Mouse (Mus musculus) stomach, embryonic 16.5 days (tissue): ENCODE measurements at regions not wholly inside any gene's neighbourhood (a gene's known extent, or its start where the extent isn't known, plus 50 kb on each side); places are given as distances from the start of the nearest gene placed in this dataset.

Experiments
- ATAC-seq: fragments of 200-750 bp; cut with Nextera tagmentation; 2 replicates; pipeline ENCODE4 v1.8.0; 2017; ENCODE audit warnings: moderate number of reproducible peaks, moderate TSS enrichment; ENCODE audit not compliant: insufficient read depth, low FRiP score
- H3K27ac ChIP-seq: fragments of 300-500 bp; sonication (generic); 2 replicates; pipeline ENCODE4 v1.5.1; 2014; ENCODE audit warnings: low read length
- H3K27me3 ChIP-seq: fragments of 300-500 bp; sonication (generic); 2 replicates; pipeline ENCODE4 v1.6.1; 2014; ENCODE audit warnings: low read length, control low read depth, mixed read lengths; ENCODE audit not compliant: control insufficient read depth, insufficient read depth
- H3K36me3 ChIP-seq: fragments of 300-500 bp; sonication (generic); 2 replicates; pipeline ENCODE4 v1.6.1; 2014; ENCODE audit warnings: low read length; ENCODE audit not compliant: control insufficient read depth, insufficient read depth
- H3K4me1 ChIP-seq: fragments of 300-500 bp; sonication (generic); 2 replicates; pipeline ENCODE4 v1.6.1; 2014; ENCODE audit warnings: low read length, control low read depth, mixed read lengths; ENCODE audit not compliant: control insufficient read depth, insufficient read depth
- H3K4me2 ChIP-seq: fragments of 300-500 bp; sonication (generic); 2 replicates; pipeline ENCODE4 v1.6.1; 2014; ENCODE audit warnings: low read depth, low read length, mixed read lengths
- H3K4me3 ChIP-seq: fragments of 300-500 bp; sonication (generic); replicated peaks from 2 replicates; pipeline ENCODE4 v1.5.1; 2014; ENCODE audit warnings: mild to moderate bottlenecking, low read length
- H3K9ac ChIP-seq: fragments of 300-500 bp; sonication (generic); 2 replicates; pipeline ENCODE4 v1.6.1; 2014; ENCODE audit warnings: low read length
- H3K9me3 ChIP-seq: fragments of 300-500 bp; sonication (generic); replicated peaks from 2 replicates; pipeline ENCODE4 v1.6.1; 2016; ENCODE audit warnings: low read length, control low read depth; ENCODE audit not compliant: control insufficient read depth
- WGBS: fragments of 180-500 bp; shearing (Covaris S2); extraction: QIAGEN DNeasy Blood & Tissue Kit; methylation state at CpG from one replicate; pipeline ENCODE4 v1.1.7; 2014; 5-methylcytosine and 5-hydroxymethylcytosine counted together

DNA sequence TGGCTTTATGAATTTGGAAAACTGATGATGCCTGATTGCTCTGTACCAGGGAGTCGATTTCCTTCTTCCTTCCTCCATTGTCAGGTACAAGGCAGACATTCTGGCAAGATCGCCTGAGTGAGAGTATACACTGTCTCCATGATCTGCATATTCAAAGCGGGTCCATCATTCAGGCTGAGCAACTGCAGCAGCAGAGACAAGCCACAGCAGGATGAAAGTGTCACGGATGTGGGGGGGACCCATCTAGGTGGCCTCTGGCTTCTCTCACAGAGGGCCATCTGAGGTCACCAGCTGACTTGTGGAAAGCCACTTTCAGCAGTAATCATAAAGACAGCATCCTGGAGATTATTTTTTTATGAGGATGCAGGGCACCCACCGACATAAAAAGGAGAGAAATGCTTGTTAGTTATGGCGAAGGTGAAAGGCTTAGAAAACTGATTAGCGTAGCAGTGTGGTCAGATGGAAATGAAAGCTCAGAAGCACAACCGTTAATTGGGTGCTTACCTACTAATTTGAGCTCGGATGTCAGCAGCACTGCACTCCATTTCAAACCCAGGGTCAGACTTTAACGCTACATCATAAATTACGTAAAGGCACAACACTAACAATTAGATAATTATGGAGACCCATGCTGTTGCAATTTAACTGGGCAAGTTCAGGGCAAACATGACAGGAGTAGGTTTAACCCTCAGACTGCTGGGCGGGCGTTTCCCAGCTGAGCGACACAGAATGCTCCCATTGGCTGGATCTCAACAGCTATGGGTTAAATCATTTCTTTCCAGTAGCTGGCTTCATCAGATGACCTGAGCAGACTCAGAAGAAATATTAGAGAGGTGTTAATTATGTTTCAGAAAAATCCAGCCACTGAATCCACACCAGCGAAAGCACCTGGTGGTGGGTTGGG, 189.3 kb downstream of the Arrdc4 start:
- H3K4me3 ChIP-seq: no peak overlapping the region
- ATAC-seq: no peak
- WGBS: 65% methylated on average over 15 of the region's 15 CpGs

DNA sequence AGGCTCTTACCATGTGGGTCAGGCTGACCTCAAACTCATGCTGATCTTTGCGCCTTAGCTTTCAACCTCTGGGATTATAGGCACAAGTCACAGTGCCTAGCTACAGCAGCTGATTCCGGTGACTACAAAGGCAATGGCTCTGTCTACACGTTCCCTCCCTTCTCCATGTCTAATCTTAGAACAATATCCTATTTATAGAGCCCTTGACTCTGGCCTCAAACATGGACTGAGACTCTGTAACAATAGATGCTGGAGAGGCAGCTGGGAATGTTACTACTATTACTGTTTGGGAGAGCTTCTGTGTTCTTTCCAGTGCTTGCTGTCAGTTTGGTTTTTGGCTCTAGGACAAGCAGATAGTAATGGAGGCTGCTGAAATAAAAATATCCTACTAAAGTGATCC, 198.7 kb downstream of the Arrdc4 start:
- no peak overlapping the region for H3K4me3 ChIP-seq
- H3K27me3 ChIP-seq: no peaks in the 10 kb centered on the region
- 49% methylated on average over 3 of the region's 3 CpGs for WGBS
- H3K4me1 ChIP-seq: no peaks in the 10 kb centered on the region
- H3K9ac ChIP-seq: no peak overlapping the region
- H3K4me2 ChIP-seq: no peak overlapping the region
- peak overlapping the region; percentile 44; the same call in 1 of the 2 replicates for H3K27ac ChIP-seq
- no peaks in the 10 kb centered on the region for H3K9me3 ChIP-seq
- ATAC-seq: no peak
- no peaks in the 10 kb centered on the region for H3K36me3 ChIP-seq

More for the DNA sequence above, 189.3 kb downstream of the Arrdc4 start:
- Histone ChIP-seq H3K4me1 (no peaks in the 10 kb centered on the region), H3K9me3 (no peaks in the 10 kb centered on the region), H3K27ac (no peak overlapping the region), H3K4me2 (no peak overlapping the region), H3K9ac (no peak overlapping the region), H3K27me3 (no peaks in the 10 kb centered on the region), H3K36me3 (no peaks in the 10 kb centered on the region)

DNA sequence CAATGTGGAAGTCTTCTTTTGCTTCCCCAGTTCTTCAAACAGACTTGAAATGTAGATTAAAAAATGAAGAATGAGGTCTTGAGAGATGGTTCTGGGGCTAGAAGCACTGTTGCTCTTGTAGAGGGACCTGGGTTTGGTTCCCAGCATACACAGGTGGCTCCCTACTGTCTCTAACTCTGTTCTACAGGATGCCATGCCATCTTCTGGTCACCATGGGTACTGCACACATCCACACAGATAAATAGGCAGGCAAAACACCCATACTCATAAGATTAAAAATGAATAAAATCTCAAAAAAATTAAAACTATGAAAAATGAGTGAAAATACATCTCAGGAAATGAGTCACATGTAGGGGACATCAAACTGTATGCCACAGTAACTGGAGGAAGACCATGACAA, 200.9 kb downstream of the Arrdc4 start:
- no peaks in the 10 kb centered on the region for H3K4me1 ChIP-seq
- H3K36me3 ChIP-seq: no peaks in the 10 kb centered on the region
- no peak overlapping the region for H3K4me3 ChIP-seq

DNA sequence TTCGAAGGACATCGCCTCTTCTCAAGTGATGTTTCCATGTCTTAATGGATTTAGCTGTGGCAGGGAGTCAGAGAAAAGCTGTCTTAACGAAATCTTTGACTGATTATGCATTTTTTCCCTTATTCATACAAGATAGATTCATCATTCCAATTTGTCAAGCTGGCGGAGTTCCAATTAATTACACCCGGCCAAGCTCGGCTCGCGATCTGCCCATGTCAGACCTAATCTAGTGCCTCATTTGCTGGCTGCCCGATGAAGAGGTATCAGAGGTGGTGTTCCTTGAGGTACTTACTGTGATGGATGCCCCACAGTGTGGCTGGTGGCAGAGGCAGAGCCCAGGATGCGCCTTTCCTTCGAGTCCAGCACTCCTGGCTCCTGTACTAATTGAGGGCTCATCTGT, 204.9 kb downstream of the Arrdc4 start:
- Histone ChIP-seq H3K4me1 (no peaks in the 10 kb centered on the region), H3K4me2 (no peak overlapping the region), H3K27ac (no peak overlapping the region), H3K27me3 (no peaks in the 10 kb centered on the region), H3K36me3 (no peaks in the 10 kb centered on the region), H3K9ac (no peak overlapping the region), H3K9me3 (no peaks in the 10 kb centered on the region), H3K4me3 (no peak overlapping the region)
- WGBS: 51% methylated on average over 11 of the region's 11 CpGs
- ATAC-seq: no peak

More for the DNA sequence above, 200.9 kb downstream of the Arrdc4 start:
- H3K27me3 ChIP-seq: no peaks in the 10 kb centered on the region
- H3K27ac ChIP-seq: no peak overlapping the region
- H3K9me3 ChIP-seq: no peaks in the 10 kb centered on the region
- no peak for ATAC-seq
- no peak overlapping the region for H3K9ac ChIP-seq
- no peak overlapping the region for H3K4me2 ChIP-seq

DNA sequence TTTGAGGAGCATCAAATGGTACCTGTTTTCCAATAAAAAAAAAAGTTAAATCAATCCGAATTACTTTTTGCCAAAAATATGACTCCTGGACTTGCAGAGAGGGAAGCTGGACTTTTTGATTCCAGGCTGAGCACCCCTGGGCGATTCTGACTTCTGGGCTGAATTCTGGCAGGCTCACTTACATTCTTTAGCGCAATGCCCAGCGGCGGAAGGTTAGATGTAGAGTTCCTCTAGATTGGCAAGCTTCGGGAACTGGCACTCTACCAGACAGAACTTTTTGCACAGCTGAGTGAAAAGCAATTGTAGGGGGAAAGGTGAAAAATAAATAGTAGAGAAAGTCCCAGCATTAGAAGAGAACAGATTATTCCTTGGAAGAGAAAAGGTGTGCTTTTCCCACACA, 235.5 kb downstream of the Fam169b start:
- no peak for ATAC-seq
- no peaks in the 10 kb centered on the region for H3K27me3 ChIP-seq
- WGBS: 85% methylated on average over 6 of the region's 6 CpGs
- H3K4me1 ChIP-seq: no peaks in the 10 kb centered on the region
- H3K9ac ChIP-seq: no peak overlapping the region
- no peak overlapping the region for H3K4me3 ChIP-seq
- no peaks in the 10 kb centered on the region for H3K36me3 ChIP-seq
- H3K4me2 ChIP-seq: no peak overlapping the region
- H3K27ac ChIP-seq: no peak overlapping the region
- no peaks in the 10 kb centered on the region for H3K9me3 ChIP-seq

DNA sequence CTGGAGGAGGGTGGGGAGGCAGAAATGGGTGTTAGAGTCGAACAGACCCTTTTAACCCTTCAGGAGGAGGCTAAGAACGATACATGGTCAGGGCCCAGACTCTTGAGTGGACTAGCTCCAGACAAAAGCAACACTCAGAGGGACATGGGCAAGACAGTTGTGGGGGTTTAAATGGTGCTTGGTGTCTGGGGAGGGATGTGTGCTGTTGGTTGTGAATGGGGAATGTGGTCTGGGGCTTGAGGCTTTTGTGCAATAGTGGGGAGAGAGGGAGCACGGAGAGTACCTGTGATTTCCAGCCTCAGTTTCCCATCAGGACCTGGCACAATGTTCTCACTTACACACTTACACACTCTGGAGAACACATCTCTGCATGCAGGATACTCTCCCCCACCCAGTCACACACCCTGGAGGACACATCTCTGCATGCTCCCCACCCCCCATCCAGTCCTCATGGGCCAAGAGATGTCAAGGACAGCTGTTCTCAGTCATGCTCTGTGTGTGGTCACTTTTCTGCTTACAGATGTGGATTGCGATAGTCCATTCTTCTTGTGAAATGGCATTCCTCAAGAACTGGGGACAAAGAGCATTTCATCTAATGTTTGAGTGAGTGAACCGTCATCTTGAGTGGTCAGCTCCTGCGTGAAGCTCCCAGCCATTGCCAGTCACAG, 217.6 kb downstream of the Fam169b start:
- H3K9ac ChIP-seq: no peak overlapping the region
- H3K27ac ChIP-seq: no peak overlapping the region
- 64% methylated on average over 6 of the region's 6 CpGs for WGBS
- H3K36me3 ChIP-seq: no peaks in the 10 kb centered on the region
- H3K4me1 ChIP-seq: no peaks in the 10 kb centered on the region
- ATAC-seq: peak; percentile 73
- no peaks in the 10 kb centered on the region for H3K27me3 ChIP-seq
- no peak overlapping the region for H3K4me2 ChIP-seq
- no peaks in the 10 kb centered on the region for H3K9me3 ChIP-seq
- no peak overlapping the region for H3K4me3 ChIP-seq

DNA sequence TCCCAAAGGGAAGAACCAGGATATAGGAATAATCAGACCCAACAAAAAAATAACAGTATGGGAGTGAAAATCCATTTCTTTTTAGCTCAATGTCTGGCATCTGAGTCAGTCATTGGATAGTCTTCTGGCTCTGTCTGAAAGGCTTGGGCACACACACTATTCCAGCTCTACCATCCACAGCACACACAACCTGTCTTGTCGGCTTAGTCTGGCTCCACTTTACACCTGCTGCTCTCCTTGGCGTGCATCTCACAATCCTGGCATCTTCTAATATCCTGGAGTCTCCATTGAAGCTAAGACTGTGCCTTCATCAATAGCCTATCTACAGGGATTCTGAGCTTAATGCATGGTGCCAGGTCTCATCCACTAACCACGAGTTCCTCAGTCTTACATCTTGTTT, 213.0 kb downstream of the Fam169b start:
- no peak overlapping the region for H3K9ac ChIP-seq
- H3K4me1 ChIP-seq: no peaks in the 10 kb centered on the region
- WGBS: 85% methylated on average over 3 of the region's 3 CpGs
- H3K4me2 ChIP-seq: no peak overlapping the region
- no peak overlapping the region for H3K27ac ChIP-seq
- ATAC-seq: no peak
- H3K9me3 ChIP-seq: no peaks in the 10 kb centered on the region
- H3K27me3 ChIP-seq: no peaks in the 10 kb centered on the region
- H3K4me3 ChIP-seq: no peak overlapping the region
- no peaks in the 10 kb centered on the region for H3K36me3 ChIP-seq

DNA sequence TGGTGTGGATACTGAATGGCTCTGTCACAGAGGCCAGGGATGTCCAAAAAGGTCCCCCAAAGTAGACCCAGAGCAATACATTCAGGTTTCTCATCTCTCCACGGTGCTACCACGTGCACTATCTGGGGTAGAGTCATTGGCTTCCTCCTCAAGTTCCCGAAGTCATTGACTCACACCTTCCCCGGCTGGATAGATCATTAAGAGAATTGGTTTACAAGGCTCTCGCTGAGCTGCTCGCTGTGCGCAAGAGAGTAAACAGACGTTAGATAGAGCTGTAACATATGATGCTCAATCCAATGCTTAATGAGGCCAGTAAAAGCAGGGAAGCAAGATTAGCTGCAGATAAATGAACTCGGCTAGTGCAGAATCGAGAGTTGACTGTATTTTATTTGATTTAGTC, 208.9 kb downstream of the Fam169b start:
- Histone ChIP-seq H3K9me3 (no peaks in the 10 kb centered on the region), H3K36me3 (no peaks in the 10 kb centered on the region), H3K4me2 (no peak overlapping the region), H3K27me3 (no peaks in the 10 kb centered on the region), H3K9ac (no peak overlapping the region), H3K27ac (no peak overlapping the region), H3K4me3 (no peak overlapping the region), H3K4me1 (no peaks in the 10 kb centered on the region)
- ATAC-seq: no peak
- 36% methylated on average over 10 of the region's 10 CpGs for WGBS

DNA sequence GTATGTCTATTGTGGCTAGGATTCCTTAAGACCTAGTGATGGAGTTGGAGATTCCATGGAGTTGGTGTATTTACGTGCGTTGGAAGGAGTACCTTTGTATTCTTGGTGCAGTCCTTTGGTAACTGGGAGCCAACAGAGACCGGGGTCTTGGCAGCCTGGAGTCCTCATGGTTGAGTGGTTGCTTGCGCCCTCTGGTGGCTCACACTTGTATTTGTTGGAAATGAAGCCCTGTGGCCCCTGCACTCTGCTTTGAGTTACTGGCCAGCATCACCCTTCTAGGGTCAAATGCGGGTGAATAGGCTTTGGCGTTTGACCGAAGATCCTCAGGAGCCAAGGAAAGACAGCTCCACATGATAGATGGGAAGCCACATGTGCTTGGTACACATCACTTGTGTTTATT, 207.1 kb downstream of the Fam169b start:
- no peaks in the 10 kb centered on the region for H3K36me3 ChIP-seq
- ATAC-seq: 0 out of 2 replicates have a peak, but pooled peaks have one; percentile 25
- no peak overlapping the region for H3K27ac ChIP-seq
- H3K4me1 ChIP-seq: no peaks in the 10 kb centered on the region
- H3K9me3 ChIP-seq: no peaks in the 10 kb centered on the region
- H3K27me3 ChIP-seq: no peaks in the 10 kb centered on the region
- H3K9ac ChIP-seq: no peak overlapping the region
- H3K4me2 ChIP-seq: no peak overlapping the region
- WGBS: 28% methylated on average over 7 of the region's 7 CpGs
- no peak overlapping the region for H3K4me3 ChIP-seq
